Mouse (Mus musculus): ENCODE measurements at regions not wholly inside any gene's neighbourhood (a gene's known extent, or its start where the extent isn't known, plus 50 kb on each side); places are given as distances from the start of the nearest gene placed in this dataset.

- ATAC-seq (ENCODE audit: insufficient number of reproducible peaks, insufficient read depth, low FRiP score, low read depth), result no peak
- Histone ChIP-seq H3K36me3 (ENCODE audit: control insufficient read depth, insufficient read depth, low read length) (no peaks in the 10 kb centered on the region), H3K4me2 (ENCODE audit: low read length) (no peak overlapping the region), H3K27me3 (ENCODE audit: control insufficient read depth, insufficient read depth, low read length) (no peaks in the 10 kb centered on the region), H3K4me1 (ENCODE audit: control insufficient read depth in 2 of 2, insufficient read depth in 2 of 2, low read length in 2 of 2) (no peaks in the 10 kb centered on the region), H3K27ac (replicated peaks in 1 of 2; ENCODE audit: control insufficient read depth in 1 of 2, insufficient read depth in 1 of 2, low read depth in 2 of 2, low read length in 2 of 2) (no peak overlapping the region), H3K9me3 (ENCODE audit: control insufficient read depth, low read length) (no peaks in the 10 kb centered on the region), H3K4me3 (ENCODE audit: control insufficient read depth in 1 of 2, insufficient read depth in 1 of 2, low read depth in 1 of 2, low read length in 2 of 2) (no peak overlapping the region), H3K9ac (ENCODE audit: low read length) (no peak overlapping the region)
Measured at GRCm38 (mm10) chr3:45620729-45621128, 242.5 kb downstream of the Pcdh10 start.

DNA sequence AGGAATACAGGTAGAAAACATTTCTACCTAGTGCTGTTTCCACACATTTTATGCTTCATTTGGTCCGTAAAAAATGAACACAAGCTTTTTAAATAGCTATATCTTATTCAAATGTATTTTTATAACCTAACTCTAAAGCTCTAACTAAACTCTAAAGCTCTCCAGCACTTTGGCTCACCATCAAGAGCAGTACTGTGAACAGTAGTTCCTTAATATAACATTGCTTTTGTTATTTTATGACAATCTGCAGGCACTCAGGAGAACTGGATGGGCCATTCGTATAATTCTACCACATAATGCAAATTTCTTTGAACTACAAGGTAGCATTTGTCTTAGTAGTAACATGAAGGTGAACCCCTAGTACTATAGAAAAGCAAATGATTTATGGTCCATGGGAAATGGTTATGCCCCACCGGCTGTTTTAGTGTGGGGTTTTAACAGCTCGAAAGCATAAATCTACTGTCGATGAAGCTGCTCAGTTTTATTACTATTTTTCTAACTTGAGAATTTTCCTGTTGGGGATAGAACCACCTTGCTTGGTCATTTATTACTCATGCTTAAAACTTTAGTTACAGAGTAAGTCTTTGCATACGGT, 267.8 kb downstream of the Pcdh10 start:
- Histone ChIP-seq H3K4me1 (ENCODE audit: control insufficient read depth in 2 of 2, insufficient read depth in 2 of 2, low read length in 2 of 2) (no peaks in the 10 kb centered on the region), H3K4me2 (ENCODE audit: low read length) (no peak overlapping the region), H3K27me3 (ENCODE audit: control insufficient read depth, insufficient read depth, low read length) (no peaks in the 10 kb centered on the region), H3K27ac (replicated peaks in 1 of 2; ENCODE audit: control insufficient read depth in 1 of 2, insufficient read depth in 1 of 2, low read depth in 2 of 2, low read length in 2 of 2) (no peak overlapping the region), H3K4me3 (ENCODE audit: control insufficient read depth in 1 of 2, insufficient read depth in 1 of 2, low read depth in 1 of 2, low read length in 2 of 2) (no peak overlapping the region), H3K9ac (ENCODE audit: low read length) (no peak overlapping the region), H3K9me3 (ENCODE audit: control insufficient read depth, low read length) (no peaks in the 10 kb centered on the region), H3K36me3 (ENCODE audit: control insufficient read depth, insufficient read depth, low read length) (no peaks in the 10 kb centered on the region)
- WGBS, result 87% methylated on average over 6 of the region's 6 CpGs
- ATAC-seq (ENCODE audit: insufficient number of reproducible peaks, insufficient read depth, low FRiP score, low read depth), result no peak

DNA sequence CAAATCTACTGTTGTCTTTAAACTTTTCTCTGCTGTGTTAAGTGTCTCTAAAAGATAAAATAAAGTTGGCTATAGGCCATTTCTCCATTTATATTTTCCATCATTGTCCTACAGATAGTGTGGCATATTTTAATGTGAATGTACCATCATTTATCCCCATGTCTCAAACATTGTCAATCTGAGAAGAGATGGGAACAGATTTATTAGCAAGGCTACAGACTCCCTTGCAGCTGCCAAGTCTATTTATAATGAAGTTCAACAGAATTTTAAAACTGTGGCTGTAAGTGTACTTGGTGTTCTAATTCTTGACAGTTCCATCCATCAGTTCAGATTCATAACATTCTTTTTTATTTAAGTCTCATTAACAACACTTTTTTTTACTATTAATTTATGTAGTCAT, 271.2 kb downstream of the Pcdh10 start:
- Histone ChIP-seq H3K4me3 (ENCODE audit: control insufficient read depth in 1 of 2, insufficient read depth in 1 of 2, low read depth in 1 of 2, low read length in 2 of 2) (no peak overlapping the region), H3K27me3 (ENCODE audit: control insufficient read depth, insufficient read depth, low read length) (no peaks in the 10 kb centered on the region), H3K4me1 (ENCODE audit: control insufficient read depth in 2 of 2, insufficient read depth in 2 of 2, low read length in 2 of 2) (no peaks in the 10 kb centered on the region), H3K9me3 (ENCODE audit: control insufficient read depth, low read length) (no peaks in the 10 kb centered on the region), H3K9ac (ENCODE audit: low read length) (no peak overlapping the region), H3K27ac (replicated peaks in 1 of 2; ENCODE audit: control insufficient read depth in 1 of 2, insufficient read depth in 1 of 2, low read depth in 2 of 2, low read length in 2 of 2) (no peak overlapping the region), H3K36me3 (ENCODE audit: control insufficient read depth, insufficient read depth, low read length) (no peaks in the 10 kb centered on the region), H3K4me2 (ENCODE audit: low read length) (no peak overlapping the region)
- ATAC-seq (ENCODE audit: insufficient number of reproducible peaks, insufficient read depth, low FRiP score, low read depth), result no peak

- Histone ChIP-seq H3K4me3 (ENCODE audit: control insufficient read depth in 1 of 2, insufficient read depth in 1 of 2, low read depth in 1 of 2, low read length in 2 of 2) (no peak overlapping the region), H3K4me1 (ENCODE audit: control insufficient read depth in 2 of 2, insufficient read depth in 2 of 2, low read length in 2 of 2) (no peaks in the 10 kb centered on the region)
Measured at GRCm38 (mm10) chr3:45657023-45657422, 278.8 kb downstream of the Pcdh10 start.

GRCm38 (mm10) chr3:45658093-45658776, 280.0 kb downstream of the Pcdh10 start:
- no peaks in the 10 kb centered on the region for H3K36me3 ChIP-seq (ENCODE audit: control insufficient read depth, insufficient read depth, low read length)
- H3K9me3 ChIP-seq (ENCODE audit: control insufficient read depth, low read length), result no peaks in the 10 kb centered on the region
- no peak overlapping the region for H3K4me3 ChIP-seq (ENCODE audit: control insufficient read depth in 1 of 2, insufficient read depth in 1 of 2, low read depth in 1 of 2, low read length in 2 of 2)
- no peak overlapping the region for H3K9ac ChIP-seq (ENCODE audit: low read length)
- 70% methylated on average over 2 of the region's 2 CpGs for WGBS
- H3K27ac ChIP-seq (replicated peaks in 1 of 2; ENCODE audit: control insufficient read depth in 1 of 2, insufficient read depth in 1 of 2, low read depth in 2 of 2, low read length in 2 of 2), result no peak overlapping the region
- H3K4me1 ChIP-seq (ENCODE audit: control insufficient read depth in 2 of 2, insufficient read depth in 2 of 2, low read length in 2 of 2), result no peaks in the 10 kb centered on the region
- H3K27me3 ChIP-seq (ENCODE audit: control insufficient read depth, insufficient read depth, low read length), result no peaks in the 10 kb centered on the region
- H3K4me2 ChIP-seq (ENCODE audit: low read length), result no peak overlapping the region
- ATAC-seq (ENCODE audit: insufficient number of reproducible peaks, insufficient read depth, low FRiP score, low read depth), result no peak

More at GRCm38 (mm10) chr3:45657023-45657422, 278.8 kb downstream of the Pcdh10 start:
- no peak for ATAC-seq (ENCODE audit: insufficient number of reproducible peaks, insufficient read depth, low FRiP score, low read depth)
- Histone ChIP-seq H3K4me2 (ENCODE audit: low read length) (no peak overlapping the region), H3K9me3 (ENCODE audit: control insufficient read depth, low read length) (no peaks in the 10 kb centered on the region), H3K27me3 (ENCODE audit: control insufficient read depth, insufficient read depth, low read length) (no peaks in the 10 kb centered on the region), H3K9ac (ENCODE audit: low read length) (no peak overlapping the region), H3K36me3 (ENCODE audit: control insufficient read depth, insufficient read depth, low read length) (no peaks in the 10 kb centered on the region), H3K27ac (replicated peaks in 1 of 2; ENCODE audit: control insufficient read depth in 1 of 2, insufficient read depth in 1 of 2, low read depth in 2 of 2, low read length in 2 of 2) (no peak overlapping the region)
- WGBS, result 86% methylated on average over 5 of the region's 5 CpGs

DNA sequence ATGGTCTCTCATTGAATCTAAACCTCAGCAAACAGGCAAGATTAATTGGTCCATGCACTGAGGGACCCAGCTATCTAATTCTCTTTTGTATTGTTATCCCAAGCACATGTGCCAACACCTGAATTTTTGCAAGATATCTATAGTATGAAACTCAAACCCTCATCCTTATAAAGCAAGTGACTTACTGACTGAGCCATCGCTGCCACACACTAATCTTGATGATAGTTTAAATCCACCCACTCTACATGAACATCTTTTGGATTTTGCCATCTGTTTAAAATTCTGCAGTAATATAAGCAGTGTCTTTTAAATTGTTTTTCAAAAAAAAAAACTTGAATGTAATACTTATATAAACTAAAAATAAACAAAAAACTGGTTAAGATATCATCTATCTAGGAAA, 280.9 kb downstream of the Pcdh10 start:
- 92% methylated on average over 1 of the region's 1 CpGs for WGBS
- ATAC-seq (ENCODE audit: insufficient number of reproducible peaks, insufficient read depth, low FRiP score, low read depth), result no peak

GRCm38 (mm10) chr3:45670434-45670833, 292.2 kb downstream of the Pcdh10 start:
- H3K4me2 ChIP-seq (ENCODE audit: low read length), result no peak overlapping the region
- H3K9me3 ChIP-seq (ENCODE audit: control insufficient read depth, low read length), result no peaks in the 10 kb centered on the region
- no peaks in the 10 kb centered on the region for H3K27me3 ChIP-seq (ENCODE audit: control insufficient read depth, insufficient read depth, low read length)
- H3K27ac ChIP-seq (replicated peaks in 1 of 2; ENCODE audit: control insufficient read depth in 1 of 2, insufficient read depth in 1 of 2, low read depth in 2 of 2, low read length in 2 of 2), result no peak overlapping the region
- no peak overlapping the region for H3K9ac ChIP-seq (ENCODE audit: low read length)
- H3K36me3 ChIP-seq (ENCODE audit: control insufficient read depth, insufficient read depth, low read length), result no peaks in the 10 kb centered on the region
- H3K4me3 ChIP-seq (ENCODE audit: control insufficient read depth in 1 of 2, insufficient read depth in 1 of 2, low read depth in 1 of 2, low read length in 2 of 2), result no peak overlapping the region
- no peaks in the 10 kb centered on the region for H3K4me1 ChIP-seq (ENCODE audit: control insufficient read depth in 2 of 2, insufficient read depth in 2 of 2, low read length in 2 of 2)
- ATAC-seq (ENCODE audit: insufficient number of reproducible peaks, insufficient read depth, low FRiP score, low read depth), result no peak

More for the DNA sequence above, 280.9 kb downstream of the Pcdh10 start:
- Histone ChIP-seq H3K9ac (ENCODE audit: low read length) (no peak overlapping the region), H3K36me3 (ENCODE audit: control insufficient read depth, insufficient read depth, low read length) (no peaks in the 10 kb centered on the region), H3K9me3 (ENCODE audit: control insufficient read depth, low read length) (no peaks in the 10 kb centered on the region), H3K4me1 (ENCODE audit: control insufficient read depth in 2 of 2, insufficient read depth in 2 of 2, low read length in 2 of 2) (no peaks in the 10 kb centered on the region), H3K4me2 (ENCODE audit: low read length) (no peak overlapping the region), H3K27ac (replicated peaks in 1 of 2; ENCODE audit: control insufficient read depth in 1 of 2, insufficient read depth in 1 of 2, low read depth in 2 of 2, low read length in 2 of 2) (no peak overlapping the region), H3K27me3 (ENCODE audit: control insufficient read depth, insufficient read depth, low read length) (no peaks in the 10 kb centered on the region), H3K4me3 (ENCODE audit: control insufficient read depth in 1 of 2, insufficient read depth in 1 of 2, low read depth in 1 of 2, low read length in 2 of 2) (no peak overlapping the region)

GRCm38 (mm10) chr3:45677672-45678071, 299.5 kb downstream of the Pcdh10 start:
- no peak for ATAC-seq (ENCODE audit: insufficient number of reproducible peaks, insufficient read depth, low FRiP score, low read depth)
- Histone ChIP-seq H3K4me1 (ENCODE audit: control insufficient read depth in 2 of 2, insufficient read depth in 2 of 2, low read length in 2 of 2) (no peaks in the 10 kb centered on the region), H3K27ac (replicated peaks in 1 of 2; ENCODE audit: control insufficient read depth in 1 of 2, insufficient read depth in 1 of 2, low read depth in 2 of 2, low read length in 2 of 2) (no peak overlapping the region), H3K4me2 (ENCODE audit: low read length) (no peak overlapping the region), H3K27me3 (ENCODE audit: control insufficient read depth, insufficient read depth, low read length) (peaks cover 3% of the 10 kb centered on the region; the same call in 1 of the 2 replicates), H3K9me3 (ENCODE audit: control insufficient read depth, low read length) (no peaks in the 10 kb centered on the region), H3K9ac (ENCODE audit: low read length) (no peak overlapping the region), H3K36me3 (ENCODE audit: control insufficient read depth, insufficient read depth, low read length) (no peaks in the 10 kb centered on the region), H3K4me3 (ENCODE audit: control insufficient read depth in 1 of 2, insufficient read depth in 1 of 2, low read depth in 1 of 2, low read length in 2 of 2) (no peak overlapping the region)
- WGBS, result 84% methylated on average over 6 of the region's 6 CpGs

Data from heart, embryonic 14.5 days (tissue).